Mouse (Mus musculus) neural tube, embryonic 14.5 days (tissue): ENCODE data around the gene Camk2b. TPM values are rescaled to one million over a fixed set of nuclear protein-coding genes. Genes with fewer than 3 reads are reported as not detected.
"Not testable (repeated sequence)": the region's sequence is repeated elsewhere in the genome, so short reads cannot be mapped to it uniquely, and the experiment has no call there.

Experiments
- ATAC-seq: fragments of 200-750 bp; cut with Nextera tagmentation; 2 replicates; pipeline ENCODE4 v1.8.0; 2017; ENCODE audit warnings: low read depth, mild to moderate bottlenecking, moderate TSS enrichment, moderate library complexity
- H3K27ac ChIP-seq: fragments of 300-500 bp; sonication (generic); 2 replicates; pipeline ENCODE4 v1.5.1; 2014; ENCODE audit warnings: low read depth, mild to moderate bottlenecking, control low read depth, low read length, moderate library complexity, mixed read lengths
- H3K27me3 ChIP-seq: fragments of 300-500 bp; sonication (generic); 2 replicates; pipeline ENCODE4 v1.6.1; 2014; ENCODE audit warnings: low read length; ENCODE audit not compliant: control insufficient read depth, insufficient read depth
- H3K36me3 ChIP-seq: fragments of 300-500 bp; sonication (generic); 2 replicates; pipeline ENCODE4 v1.6.1; 2014; ENCODE audit warnings: low read length, mixed read lengths; ENCODE audit not compliant: control insufficient read depth, insufficient read depth
- H3K4me1 ChIP-seq: fragments of 300-500 bp; sonication (generic); 2 replicates; pipeline ENCODE4 v1.6.1; 2014; ENCODE audit warnings: low read length; ENCODE audit not compliant: control insufficient read depth, insufficient read depth
- H3K4me2 ChIP-seq: fragments of 300-500 bp; sonication (generic); 2 replicates; pipeline ENCODE4 v1.6.1; 2014; ENCODE audit warnings: mild to moderate bottlenecking, low read depth, low read length, control low read depth
- H3K4me3 ChIP-seq: fragments of 300-500 bp; sonication (generic); 2 replicates; pipeline ENCODE4 v1.5.1; 2014; ENCODE audit warnings: low read depth, low read length, control low read depth, mixed read lengths
- H3K9ac ChIP-seq: fragments of 300-500 bp; sonication (generic); replicated peaks from 2 replicates; pipeline ENCODE4 v1.6.1; 2014; ENCODE audit warnings: low read depth, mild to moderate bottlenecking, control low read depth, low read length, mixed read lengths
- H3K9me3 ChIP-seq: fragments of 300-500 bp; sonication (generic); 2 replicates; pipeline ENCODE4 v1.6.1; 2016; ENCODE audit warnings: low read length; ENCODE audit not compliant: control insufficient read depth
- WGBS: fragments of 180-500 bp; shearing (Covaris S2); extraction: QIAGEN DNeasy Blood & Tissue Kit; methylation state at CpG from one replicate; pipeline ENCODE4 v1.1.7; 2014; 5-methylcytosine and 5-hydroxymethylcytosine counted together
- polyA plus RNA-seq: library from polyadenylated mRNA; unstranded; fragments of >200 nt; fragmentation: Nextera tagmentation; extraction: Ambion mirVana; gene quantifications from 2 replicates; pipeline ENCODE4 v1.2.1, GENCODE M21; 2014

Camk2b gene
- polyA plus RNA-seq, 1 experiment from 2014 or later: 144 TPM

- H3K4me3 ChIP-seq: no peak overlapping the region
- 74% methylated on average over 2 of the region's 2 CpGs for WGBS
- no peak for ATAC-seq
- no peak overlapping the region for H3K27ac ChIP-seq
- no peaks in the 10 kb centered on the region for H3K36me3 ChIP-seq
- H3K27me3 ChIP-seq: no peaks in the 10 kb centered on the region
- H3K4me1 ChIP-seq: no peaks in the 10 kb centered on the region
- no peak overlapping the region for H3K9ac ChIP-seq
- H3K4me2 ChIP-seq: no peak overlapping the region
- H3K9me3 ChIP-seq: no peaks in the 10 kb centered on the region
These were observed 52.8 kb downstream of the Camk2b start for GRCm38 (mm10) chr11:6013359-6013758.

GRCm38 (mm10) chr11:6011879-6012278, 54.3 kb downstream of the Camk2b start:
- no peak for ATAC-seq
- Histone ChIP-seq H3K9ac (no peak overlapping the region), H3K9me3 (no peaks in the 10 kb centered on the region), H3K4me3 (no peak overlapping the region), H3K27me3 (no peaks in the 10 kb centered on the region), H3K27ac (no peak overlapping the region), H3K4me1 (no peaks in the 10 kb centered on the region), H3K4me2 (no peak overlapping the region), H3K36me3 (no peaks in the 10 kb centered on the region)
- 96% methylated on average over 3 of the region's 3 CpGs for WGBS

GRCm38 (mm10) chr11:6010751-6011482, 55.2 kb downstream of the Camk2b start:
- H3K27ac ChIP-seq, H3K27me3 ChIP-seq, H3K4me1 ChIP-seq, H3K4me2 ChIP-seq, ATAC-seq, H3K9ac ChIP-seq, H3K9me3 ChIP-seq, H3K4me3 ChIP-seq, H3K36me3 ChIP-seq: not testable (repeated sequence)
- 90% methylated on average over 2 of the region's 18 CpGs for WGBS

GRCm38 (mm10) chr11:6007779-6008128, 58.4 kb downstream of the Camk2b start:
- H3K9ac ChIP-seq: 0 out of 2 replicates have a peak overlapping the region, but pooled peaks have one; percentile 28
- not testable (repeated sequence) for H3K27me3 ChIP-seq, H3K9me3 ChIP-seq, H3K36me3 ChIP-seq, H3K27ac ChIP-seq, H3K4me1 ChIP-seq, ATAC-seq
- peak overlapping the region; percentile 38; the same call in 1 of the 2 replicates for H3K4me2 ChIP-seq
- peak overlapping the region; percentile 16; the same call in 1 of the 2 replicates for H3K4me3 ChIP-seq
- WGBS: 22% methylated on average over 9 of the region's 13 CpGs

GRCm38 (mm10) chr11:6007010-6007778, 59.0 kb downstream of the Camk2b start:
- ATAC-seq: peak; percentile 72; the same call in 1 of the 2 replicates
- not testable (repeated sequence) for H3K4me1 ChIP-seq
- peak overlapping the region; percentile 34; the same call in 1 of the 2 replicates for H3K9ac ChIP-seq

GRCm38 (mm10) chr11:6006351-6007009, 59.7 kb downstream of the Camk2b start:
- not testable (repeated sequence) for ATAC-seq, H3K27me3 ChIP-seq, H3K36me3 ChIP-seq, H3K4me1 ChIP-seq, H3K27ac ChIP-seq, H3K9me3 ChIP-seq
- H3K4me2 ChIP-seq: peak overlapping the region; percentile 46
- H3K9ac ChIP-seq: peak overlapping the region; percentile 34; the same call in 1 of the 2 replicates
- H3K4me3 ChIP-seq: peak overlapping the region; percentile 29
- WGBS: 6% methylated on average over 33 of the region's 44 CpGs

More at GRCm38 (mm10) chr11:6007010-6007778, 59.0 kb downstream of the Camk2b start:
- H3K9me3 ChIP-seq, H3K27ac ChIP-seq, H3K36me3 ChIP-seq, H3K27me3 ChIP-seq: not testable (repeated sequence)
- 1% methylated on average over 19 of the region's 49 CpGs for WGBS
- peak overlapping the region; percentile 29 for H3K4me3 ChIP-seq
- H3K4me2 ChIP-seq: peak overlapping the region; percentile 46

GRCm38 (mm10) chr11:6005374-6006043, 60.7 kb downstream of the Camk2b start:
- H3K9ac ChIP-seq, H3K4me2 ChIP-seq, H3K27me3 ChIP-seq, ATAC-seq, H3K9me3 ChIP-seq, H3K27ac ChIP-seq, H3K4me3 ChIP-seq, H3K4me1 ChIP-seq, H3K36me3 ChIP-seq: not testable (repeated sequence)
- WGBS: 47% methylated on average over 1 of the region's 4 CpGs

GRCm38 (mm10) chr11:6003046-6003639, 63.0 kb downstream of the Camk2b start:
- Histone ChIP-seq H3K9ac (no peak overlapping the region), H3K4me3 (no peak overlapping the region), H3K27me3 (no peaks in the 10 kb centered on the region), H3K36me3 (no peaks in the 10 kb centered on the region), H3K9me3 (no peaks in the 10 kb centered on the region), H3K4me1 (peaks cover 5% of the 10 kb centered on the region; the same call in 1 of the 2 replicates), H3K27ac (no peak overlapping the region), H3K4me2 (no peak overlapping the region)
- WGBS: 55% methylated on average over 2 of the region's 2 CpGs
- no peak for ATAC-seq
